Mouse (Mus musculus) frontal cortex, postnatal 10 days (tissue): ENCODE results near the gene Ccdc57.
"Not testable (repeated sequence)": the region's sequence is repeated elsewhere in the genome, so short reads cannot be mapped to it uniquely, and the experiment has no call there.

Experiments used
- DNase-seq, 2 experiments: peaks; one replicate each; pipeline ENCODE4 v3.0.0; 2022; ENCODE audit warnings: low spot score in 2 of 2, mixed read lengths in 1 of 2

Gene Ccdc57

GRCm38 (mm10) chr11:120903159-120903850 is 29.4 kb downstream of the Ccdc57 start:
- DNase-seq: no peak

- no peak for DNase-seq
These were observed 30.1 kb downstream of the Ccdc57 start for GRCm38 (mm10) chr11:120902487-120903142.

GRCm38 (mm10) chr11:120901729-120902486 is 30.8 kb downstream of the Ccdc57 start:
- DNase-seq: no peak

- DNase-seq: no peak
These were observed 32.1 kb downstream of the Ccdc57 start for GRCm38 (mm10) chr11:120900276-120901244.

GRCm38 (mm10) chr11:120898114-120898548 is 34.5 kb downstream of the Ccdc57 start:
- no peak for DNase-seq

GRCm38 (mm10) chr11:120895441-120895840 is 37.2 kb downstream of the Ccdc57 start:
- DNase-seq: no peak

GRCm38 (mm10) chr11:120894397-120894796 is 38.3 kb downstream of the Ccdc57 start:
- DNase-seq: no peak

- no peak for DNase-seq
These were observed 43.5 kb downstream of the Ccdc57 start for GRCm38 (mm10) chr11:120889216-120889615.

GRCm38 (mm10) chr11:120888718-120889117 is 44.0 kb downstream of the Ccdc57 start:
- no peak for DNase-seq

GRCm38 (mm10) chr11:120887502-120887901 is 45.2 kb downstream of the Ccdc57 start:
- no peak for DNase-seq

- DNase-seq: no peak
These were observed 46.2 kb downstream of the Ccdc57 start for GRCm38 (mm10) chr11:120886462-120886861.

GRCm38 (mm10) chr11:120883601-120884000 is 49.1 kb downstream of the Ccdc57 start:
- no peak for DNase-seq

GRCm38 (mm10) chr11:120882931-120883330 is 49.7 kb downstream of the Ccdc57 start:
- no peak for DNase-seq

- no peak for DNase-seq
These were observed 59.5 kb downstream of the Ccdc57 start for GRCm38 (mm10) chr11:120873206-120873605.

GRCm38 (mm10) chr11:120871521-120871920 is 61.2 kb downstream of the Ccdc57 start:
- DNase-seq: no peak

- no peak for DNase-seq
These were observed 66.9 kb downstream of the Ccdc57 start for GRCm38 (mm10) chr11:120865816-120866215.

- no peak for DNase-seq
These were observed 69.9 kb downstream of the Ccdc57 start for GRCm38 (mm10) chr11:120862819-120863218.

GRCm38 (mm10) chr11:120855938-120856337 is 76.7 kb downstream of the Ccdc57 start:
- DNase-seq: not testable (repeated sequence)

- DNase-seq: no peak
These were observed 78.9 kb downstream of the Ccdc57 start for GRCm38 (mm10) chr11:120853788-120854187.

GRCm38 (mm10) chr11:120853158-120853557 is 79.5 kb downstream of the Ccdc57 start:
- DNase-seq: no peak
